Mouse (Mus musculus) embryonic facial prominence, embryonic 15.5 days (tissue): ENCODE measurements around the gene Il6ra. TPM values are rescaled to one million over a fixed set of nuclear protein-coding genes. Genes with fewer than 3 reads are reported as not detected.

ENCODE experiments used
- ATAC-seq: fragments of 200-750 bp; cut with Nextera tagmentation; 2 replicates; pipeline ENCODE4 v1.8.0; 2017; ENCODE audit warnings: low read depth, moderate TSS enrichment; ENCODE audit not compliant: insufficient number of reproducible peaks, low FRiP score, low TSS enrichment
- H3K27ac ChIP-seq: fragments of 300-500 bp; sonication (generic); replicated peaks from 2 replicates; pipeline ENCODE4 v1.5.1; 2015; ENCODE audit warnings: mild to moderate bottlenecking, inconsistent platforms
- H3K27me3 ChIP-seq: fragments of 300-500 bp; sonication (generic); 2 replicates; pipeline ENCODE4 v1.6.1; 2015; ENCODE audit warnings: inconsistent platforms
- H3K36me3 ChIP-seq: fragments of 300-500 bp; sonication (generic); 2 replicates; pipeline ENCODE4 v1.6.1; 2015; ENCODE audit warnings: mild to moderate bottlenecking, inconsistent platforms
- H3K4me1 ChIP-seq: fragments of 300-500 bp; sonication (generic); 2 replicates; pipeline ENCODE4 v1.6.1; 2015; ENCODE audit warnings: inconsistent platforms
- H3K4me2 ChIP-seq: fragments of 300-500 bp; sonication (generic); replicated peaks from 2 replicates; pipeline ENCODE4 v1.6.1; 2015; ENCODE audit warnings: mild to moderate bottlenecking, inconsistent platforms
- H3K4me3 ChIP-seq: fragments of 300-500 bp; sonication (generic); replicated peaks from 2 replicates; pipeline ENCODE4 v1.5.1; 2015; ENCODE audit warnings: mild to moderate bottlenecking, inconsistent platforms
- H3K9ac ChIP-seq: fragments of 300-500 bp; sonication (generic); 2 replicates; pipeline ENCODE4 v1.6.1; 2015; ENCODE audit warnings: inconsistent platforms
- H3K9me3 ChIP-seq: fragments of 300-500 bp; sonication (generic); replicated peaks from 2 replicates; pipeline ENCODE4 v1.6.1; 2016; ENCODE audit warnings: inconsistent platforms
- WGBS: fragments of 180-500 bp; shearing (Covaris S2); methylation state at CpG from one replicate; pipeline ENCODE4 v1.1.7; 2015; 5-methylcytosine and 5-hydroxymethylcytosine counted together
- polyA plus RNA-seq: library from polyadenylated mRNA; unstranded; fragments of >200 nt; fragmentation: Nextera tagmentation; extraction: Ambion mirVana; gene quantifications from 2 replicates; pipeline ENCODE4 v1.2.1, GENCODE M21; 2015

The Il6ra gene
- polyA plus RNA-seq = 3.4 and 3.6 TPM in 2 replicates

DNA sequence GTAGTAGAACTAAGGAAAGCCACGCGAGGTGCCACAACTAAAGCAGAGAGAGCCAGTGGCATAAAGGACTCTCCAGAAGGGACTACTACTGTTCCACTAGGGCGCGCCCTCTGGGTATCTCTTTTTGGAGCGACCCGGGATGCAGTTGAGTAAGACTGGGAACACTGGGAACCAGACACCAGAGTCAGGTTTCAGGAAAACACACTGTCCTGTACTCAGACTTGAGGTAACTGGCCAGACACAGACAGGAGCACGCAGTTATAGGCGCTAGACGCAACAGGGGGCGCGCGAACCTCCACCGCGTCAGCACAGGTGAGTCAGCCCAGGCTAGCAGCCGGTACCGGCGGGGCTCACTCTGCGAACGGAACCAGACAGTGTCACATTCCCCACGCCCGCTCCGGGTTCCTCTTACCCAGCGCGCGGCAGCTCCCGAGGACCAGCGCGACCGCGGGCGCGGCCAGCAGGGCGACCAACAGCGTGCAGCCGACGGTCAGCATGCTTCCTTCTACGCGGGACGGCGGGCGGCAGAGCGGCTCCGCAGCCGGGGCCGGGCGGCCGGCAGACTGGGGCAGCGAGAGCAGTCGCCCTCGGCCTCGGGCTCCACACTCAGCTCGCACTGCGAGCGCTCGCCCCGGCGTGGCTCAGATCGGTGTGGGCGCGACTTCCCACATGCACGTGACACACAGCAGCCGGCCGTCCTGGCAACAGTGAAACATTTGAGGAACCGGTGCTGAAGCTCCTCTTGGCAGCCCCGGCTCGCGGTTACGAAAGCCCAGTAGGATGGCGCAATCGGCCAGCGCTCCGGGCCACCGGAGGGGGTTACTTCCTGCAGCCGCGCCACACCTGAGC is at the start of gene Il6ra:
Gene Il6ra, minus strand, starts transcription at position 654 of the 849 bp plus-strand sequence.
- Histone ChIP-seq H3K4me2 (peak within 1 kb of the TSS; percentile 98), H3K4me3 (peak within 1 kb of the TSS; percentile 53), H3K9me3 (no peaks in the 10 kb centered on the region), H3K9ac (peak within 1 kb of the TSS; percentile 31; the same call in 1 of the 2 replicates), H3K4me1 (peaks cover 17% of the 10 kb centered on the region), H3K27me3 (peaks cover 25% of the 10 kb centered on the region), H3K36me3 (no peaks in the 10 kb centered on the region), H3K27ac (peak within 1 kb of the TSS; percentile 68; the same call in 1 of the 2 replicates)
- WGBS = under 1% methylated on average over 75 of the region's 75 CpGs
- ATAC-seq = peak; percentile 77

DNA sequence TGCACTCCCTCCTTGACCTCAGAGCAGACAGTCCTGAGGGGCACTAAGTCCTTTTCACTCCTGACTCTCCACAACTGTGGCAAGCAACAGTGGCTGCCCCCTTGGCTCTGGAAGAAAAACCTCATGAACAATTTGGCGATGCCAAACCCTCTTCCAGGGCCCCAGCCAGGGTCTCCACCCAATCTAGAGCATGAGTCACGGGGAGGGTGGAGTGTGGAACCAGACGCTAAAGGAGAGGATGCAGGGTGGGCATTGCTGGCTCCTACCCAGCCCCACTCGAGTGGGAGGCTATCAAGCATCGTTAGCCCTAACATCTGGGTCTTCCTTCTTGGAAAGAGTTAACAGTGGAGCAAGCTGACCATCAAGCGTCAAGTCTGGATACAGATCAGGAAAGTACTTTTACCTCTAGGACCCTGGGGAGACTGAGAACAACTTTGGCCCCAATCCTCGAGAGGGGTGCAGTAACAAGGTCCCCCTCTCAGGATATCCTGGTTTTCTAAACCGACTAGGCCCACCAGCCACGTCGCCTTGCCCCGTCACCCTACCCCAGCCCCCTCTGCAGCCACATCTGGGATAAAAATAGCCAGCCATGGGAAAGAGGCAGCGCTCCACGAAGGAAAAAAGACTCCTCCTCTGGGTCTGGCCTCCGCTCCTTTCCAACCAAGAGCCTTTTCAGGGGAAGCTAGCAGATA is 49.2 kb upstream of the Il6ra start:
- Histone ChIP-seq H3K4me1 (peaks cover 49% of the 10 kb centered on the region), H3K9me3 (no peaks in the 10 kb centered on the region), H3K4me2 (peak overlapping the region; percentile 94), H3K9ac (peak overlapping the region; percentile 89), H3K27ac (peak overlapping the region; percentile 98), H3K36me3 (peaks cover 26% of the 10 kb centered on the region), H3K4me3 (peak overlapping the region; percentile 96), H3K27me3 (no peaks in the 10 kb centered on the region)
- WGBS = 1% methylated on average over 14 of the region's 14 CpGs
- ATAC-seq = no peak; the same call in 1 of the 2 replicates

GRCm38 (mm10) chr3:89961436-89961835 is 48.4 kb upstream of the Il6ra start:
- Histone ChIP-seq H3K4me3 (peak overlapping the region; percentile 96), H3K9me3 (no peaks in the 10 kb centered on the region), H3K27me3 (no peaks in the 10 kb centered on the region), H3K4me1 (peaks cover 49% of the 10 kb centered on the region), H3K9ac (0 out of 2 replicates have a peak overlapping the region, but pooled peaks have one; percentile 89), H3K27ac (peak overlapping the region; percentile 98), H3K4me2 (peak overlapping the region; percentile 94), H3K36me3 (peaks cover 33% of the 10 kb centered on the region)
- WGBS = 38% methylated on average over 4 of the region's 4 CpGs
- ATAC-seq = no peak

DNA sequence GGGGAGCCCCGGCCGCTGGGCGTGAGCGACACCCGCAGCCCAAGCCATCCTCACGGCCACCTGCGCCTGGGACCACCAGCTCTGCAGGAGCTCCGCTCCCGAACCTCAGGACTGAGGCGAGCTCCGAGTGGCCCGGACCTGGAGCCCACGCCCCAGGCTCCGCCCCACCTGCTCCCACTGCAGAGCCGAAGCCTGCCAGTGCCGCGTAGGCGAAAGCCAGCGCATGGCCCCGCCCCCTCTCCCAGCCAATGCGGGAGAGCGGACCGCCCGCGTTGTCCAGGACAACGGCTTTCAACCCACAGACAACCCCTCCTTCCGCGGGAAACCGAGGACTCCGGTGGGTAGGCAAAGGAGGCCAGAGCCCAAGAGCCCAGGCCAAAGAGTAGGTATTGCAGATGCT is 47.5 kb upstream of the Il6ra start:
- H3K9me3 ChIP-seq = no peaks in the 10 kb centered on the region
- H3K9ac ChIP-seq = peak overlapping the region; percentile 51
- under 1% methylated on average over 30 of the region's 30 CpGs for WGBS
- peaks cover 43% of the 10 kb centered on the region for H3K36me3 ChIP-seq
- peak; percentile 88 for ATAC-seq
- H3K4me3 ChIP-seq = peak overlapping the region; percentile 96
- peaks cover 49% of the 10 kb centered on the region for H3K4me1 ChIP-seq
- peak overlapping the region; percentile 94 for H3K4me2 ChIP-seq
- H3K27me3 ChIP-seq = no peaks in the 10 kb centered on the region
- H3K27ac ChIP-seq = peak overlapping the region; percentile 98; the same call in 1 of the 2 replicates

GRCm38 (mm10) chr3:89959435-89959834 is 46.4 kb upstream of the Il6ra start:
- Histone ChIP-seq H3K27me3 (no peaks in the 10 kb centered on the region), H3K4me2 (no peak overlapping the region), H3K9me3 (no peaks in the 10 kb centered on the region), H3K27ac (no peak overlapping the region), H3K4me1 (peaks cover 42% of the 10 kb centered on the region), H3K36me3 (peaks cover 49% of the 10 kb centered on the region), H3K9ac (no peak overlapping the region), H3K4me3 (no peak overlapping the region)
- WGBS = 81% methylated on average over 4 of the region's 4 CpGs
- no peak for ATAC-seq

DNA sequence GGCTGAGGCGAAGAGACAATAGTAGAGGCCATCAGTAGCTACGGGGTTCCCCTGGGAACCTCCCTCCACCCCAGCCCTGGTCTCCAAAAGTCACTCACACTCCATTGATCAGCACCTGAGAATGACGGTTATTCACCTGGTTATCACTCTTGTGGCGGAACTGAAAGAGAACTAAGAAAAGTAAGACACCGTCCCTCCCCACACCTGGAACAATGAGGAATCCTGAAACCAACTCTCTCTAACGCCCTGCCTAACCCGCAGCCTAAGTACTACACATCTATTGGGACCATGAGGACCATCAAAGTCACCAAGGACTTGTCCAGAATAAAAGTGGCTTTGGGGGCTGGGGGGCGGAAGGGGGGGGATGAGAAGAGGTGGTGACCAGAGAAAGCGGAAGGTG is 44.9 kb upstream of the Il6ra start:
- Histone ChIP-seq H3K9ac (no peak overlapping the region), H3K27ac (no peak overlapping the region), H3K36me3 (peaks cover 60% of the 10 kb centered on the region), H3K27me3 (no peaks in the 10 kb centered on the region), H3K4me1 (peaks cover 37% of the 10 kb centered on the region), H3K9me3 (no peaks in the 10 kb centered on the region), H3K4me2 (no peak overlapping the region), H3K4me3 (no peak overlapping the region)
- no peak for ATAC-seq
- 95% methylated on average over 9 of the region's 9 CpGs for whole genome bisulfite sequencing

DNA sequence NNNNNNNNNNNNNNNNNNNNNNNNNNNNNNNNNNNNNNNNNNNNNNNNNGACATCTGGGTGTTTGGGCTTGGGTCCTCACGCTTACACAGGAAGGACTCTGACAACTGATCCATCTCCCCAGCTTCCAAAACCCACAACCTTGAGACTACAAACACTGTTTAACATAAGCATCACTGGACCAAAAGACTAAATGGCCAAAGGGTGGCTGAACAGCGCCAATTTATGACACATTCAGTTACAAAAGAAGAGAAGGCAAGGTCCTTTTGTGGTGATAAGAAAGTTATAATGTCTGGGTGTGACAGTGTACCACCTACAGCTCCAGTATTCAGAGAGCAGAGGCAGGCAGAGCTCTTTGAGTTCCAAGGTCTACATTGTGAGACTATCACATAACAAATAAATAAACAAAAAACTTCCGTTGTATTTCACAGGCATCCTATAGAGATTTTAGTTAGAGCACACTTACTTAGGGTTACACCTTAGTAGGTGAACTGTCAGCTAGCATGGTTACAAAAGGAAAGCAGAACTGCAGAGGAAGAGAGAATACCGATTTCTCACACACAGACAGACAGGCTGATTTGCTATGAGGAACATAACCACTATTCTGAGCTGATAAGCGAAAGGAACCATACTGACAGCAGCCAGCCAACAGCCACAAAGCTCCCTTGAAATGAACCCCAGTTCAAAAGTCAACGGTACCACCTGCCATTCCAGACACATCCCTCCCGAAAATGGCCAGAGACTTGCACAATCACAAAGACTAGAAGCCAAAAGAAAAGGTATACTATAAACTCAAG is 43.4 kb upstream of the Il6ra start:
- ATAC-seq = no peak
- Histone ChIP-seq H3K9me3 (no peaks in the 10 kb centered on the region), H3K27me3 (no peaks in the 10 kb centered on the region), H3K27ac (no peak overlapping the region), H3K4me1 (peaks cover 24% of the 10 kb centered on the region), H3K36me3 (peaks cover 75% of the 10 kb centered on the region), H3K9ac (no peak overlapping the region), H3K4me2 (no peak overlapping the region), H3K4me3 (no peak overlapping the region)
- 90% methylated on average over 7 of the region's 7 CpGs for WGBS

GRCm38 (mm10) chr3:89953420-89953819 is 40.4 kb upstream of the Il6ra start:
- Histone ChIP-seq H3K27ac (no peak overlapping the region), H3K27me3 (no peaks in the 10 kb centered on the region), H3K4me2 (no peak overlapping the region), H3K9ac (no peak overlapping the region), H3K36me3 (peaks cover 91% of the 10 kb centered on the region), H3K4me1 (no peaks in the 10 kb centered on the region), H3K4me3 (no peak overlapping the region), H3K9me3 (no peaks in the 10 kb centered on the region)
- WGBS = 1% methylated on average over 4 of the region's 4 CpGs
- ATAC-seq = no peak; the same call in 1 of the 2 replicates

DNA sequence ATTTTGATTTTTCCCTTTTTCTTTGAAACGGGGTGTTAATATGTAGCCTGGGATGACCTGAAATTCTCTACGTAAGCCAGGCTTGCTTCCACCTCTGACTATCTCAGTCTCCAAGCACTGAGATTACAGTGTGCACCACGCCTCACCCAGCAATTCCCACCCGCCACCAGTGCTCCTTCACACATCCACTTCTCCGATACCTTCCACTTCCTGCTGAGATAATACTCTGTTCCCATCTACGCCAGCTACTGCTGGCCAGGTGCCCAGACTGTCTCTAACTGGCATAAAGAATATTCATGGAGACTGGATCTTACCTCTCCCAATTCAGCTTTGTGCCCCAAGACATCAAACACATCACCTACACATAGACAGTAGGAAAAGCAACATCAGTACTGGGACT is 35.7 kb upstream of the Il6ra start:
- H3K36me3 ChIP-seq = peaks cover 97% of the 10 kb centered on the region
- no peak for ATAC-seq
- no peak overlapping the region for H3K27ac ChIP-seq
- 84% methylated on average over 6 of the region's 6 CpGs for WGBS
- H3K4me1 ChIP-seq = no peaks in the 10 kb centered on the region
- H3K9me3 ChIP-seq = no peaks in the 10 kb centered on the region
- H3K4me2 ChIP-seq = no peak overlapping the region
- H3K27me3 ChIP-seq = no peaks in the 10 kb centered on the region
- H3K9ac ChIP-seq = no peak overlapping the region
- H3K4me3 ChIP-seq = no peak overlapping the region

DNA sequence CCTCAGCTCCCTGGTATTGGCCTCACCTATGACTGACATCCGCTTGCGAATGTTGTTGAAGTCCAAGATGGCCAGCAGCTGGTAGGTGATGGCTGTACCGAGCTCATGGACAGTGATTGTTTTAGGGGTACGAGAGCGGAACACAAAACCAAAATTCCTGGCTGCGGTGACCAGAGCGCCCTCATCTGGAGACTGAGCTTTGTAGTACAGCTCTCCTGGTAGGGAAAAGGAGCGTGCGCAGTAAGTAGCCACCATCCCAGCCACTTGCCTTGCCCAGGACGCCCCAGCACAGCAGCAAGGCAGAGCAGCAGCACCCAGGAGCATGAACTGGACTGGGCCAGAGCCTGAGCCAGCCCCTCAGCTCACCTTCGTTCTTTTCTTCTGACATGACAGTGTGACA is 35.0 kb upstream of the Il6ra start:
- Histone ChIP-seq H3K9me3 (no peaks in the 10 kb centered on the region), H3K27ac (no peak overlapping the region), H3K4me1 (no peaks in the 10 kb centered on the region), H3K36me3 (peaks cover 99% of the 10 kb centered on the region), H3K4me2 (no peak overlapping the region), H3K9ac (no peak overlapping the region), H3K27me3 (no peaks in the 10 kb centered on the region), H3K4me3 (no peak overlapping the region)
- no peak for ATAC-seq
- 93% methylated on average over 11 of the region's 11 CpGs for WGBS

DNA sequence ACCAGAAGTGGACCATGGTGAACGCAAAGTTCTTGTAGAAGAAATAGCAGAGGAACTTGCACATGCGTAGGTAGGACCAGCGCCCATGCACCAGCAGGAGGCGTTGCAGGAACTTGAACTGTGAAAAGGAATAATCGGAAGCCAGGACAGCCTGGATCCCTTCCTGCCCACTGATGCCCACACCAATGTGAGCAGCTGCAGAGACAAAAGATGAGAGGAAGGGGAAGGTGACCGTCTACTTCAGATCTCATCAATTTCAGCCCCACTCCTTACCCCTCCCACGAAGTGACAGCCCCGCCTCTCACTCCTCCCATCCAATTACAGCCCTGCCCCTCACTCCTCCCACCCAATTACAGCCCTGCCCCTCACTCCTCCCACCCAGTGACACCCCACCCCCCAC is 32.0 kb upstream of the Il6ra start:
- no peaks in the 10 kb centered on the region for H3K27me3 ChIP-seq
- no peaks in the 10 kb centered on the region for H3K4me1 ChIP-seq
- H3K9ac ChIP-seq = no peak overlapping the region
- no peak overlapping the region for H3K4me3 ChIP-seq
- no peaks in the 10 kb centered on the region for H3K9me3 ChIP-seq
- H3K36me3 ChIP-seq = peaks cover 97% of the 10 kb centered on the region
- no peak overlapping the region for H3K27ac ChIP-seq
- ATAC-seq = no peak
- H3K4me2 ChIP-seq = no peak overlapping the region
- 82% methylated on average over 8 of the region's 8 CpGs for WGBS
